Mouse (Mus musculus): ENCODE measurements around the gene Plcl2.
"Not testable (repeated sequence)": the region's sequence is repeated elsewhere in the genome, so short reads cannot be mapped to it uniquely, and the experiment has no call there.

The Plcl2 gene

DNA sequence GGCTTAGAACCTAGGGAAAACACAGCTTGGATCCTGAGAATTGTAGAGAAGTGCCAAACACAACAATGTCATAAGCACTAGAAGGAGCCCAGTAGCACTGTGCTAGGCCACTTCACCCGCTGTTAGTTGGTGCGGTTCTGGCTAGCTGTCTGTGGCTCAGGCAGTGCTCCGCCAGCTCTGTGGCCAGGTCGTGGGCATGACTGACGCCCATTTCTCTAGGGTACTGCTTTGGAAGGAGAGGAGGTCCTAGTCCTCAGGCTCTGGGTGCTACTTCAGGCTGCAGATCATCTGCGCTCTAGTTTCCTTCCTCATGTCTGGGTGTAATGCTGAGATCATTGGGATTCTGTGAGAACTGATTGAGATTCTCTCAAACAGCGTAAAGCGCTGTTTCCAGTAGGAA is 20.9 kb downstream of the Plcl2 start:
- DNase-seq (ENCODE audit: low read depth, low spot score) = no peak

DNA sequence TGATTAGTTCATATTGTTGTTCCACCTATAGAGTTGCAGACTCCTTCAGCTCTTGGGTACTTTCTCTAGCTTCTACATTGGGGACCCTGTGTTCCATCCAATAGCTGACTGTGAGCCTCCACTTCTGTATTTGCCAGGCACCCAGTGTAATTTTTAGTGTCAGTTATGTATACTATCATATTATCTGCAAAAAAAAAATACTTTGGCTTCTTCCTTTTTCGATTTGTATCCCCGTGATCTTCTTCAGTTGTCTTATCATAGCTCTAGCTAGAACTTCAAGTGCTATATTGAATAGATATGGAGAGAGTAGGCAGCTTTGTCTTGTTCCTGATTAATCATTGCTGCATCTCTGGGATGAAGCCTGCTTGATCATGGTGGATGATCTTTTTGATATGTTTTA is 25.7 kb downstream of the Plcl2 start:
- not testable (repeated sequence) for DNase-seq (ENCODE audit: low read depth, low spot score)

DNA sequence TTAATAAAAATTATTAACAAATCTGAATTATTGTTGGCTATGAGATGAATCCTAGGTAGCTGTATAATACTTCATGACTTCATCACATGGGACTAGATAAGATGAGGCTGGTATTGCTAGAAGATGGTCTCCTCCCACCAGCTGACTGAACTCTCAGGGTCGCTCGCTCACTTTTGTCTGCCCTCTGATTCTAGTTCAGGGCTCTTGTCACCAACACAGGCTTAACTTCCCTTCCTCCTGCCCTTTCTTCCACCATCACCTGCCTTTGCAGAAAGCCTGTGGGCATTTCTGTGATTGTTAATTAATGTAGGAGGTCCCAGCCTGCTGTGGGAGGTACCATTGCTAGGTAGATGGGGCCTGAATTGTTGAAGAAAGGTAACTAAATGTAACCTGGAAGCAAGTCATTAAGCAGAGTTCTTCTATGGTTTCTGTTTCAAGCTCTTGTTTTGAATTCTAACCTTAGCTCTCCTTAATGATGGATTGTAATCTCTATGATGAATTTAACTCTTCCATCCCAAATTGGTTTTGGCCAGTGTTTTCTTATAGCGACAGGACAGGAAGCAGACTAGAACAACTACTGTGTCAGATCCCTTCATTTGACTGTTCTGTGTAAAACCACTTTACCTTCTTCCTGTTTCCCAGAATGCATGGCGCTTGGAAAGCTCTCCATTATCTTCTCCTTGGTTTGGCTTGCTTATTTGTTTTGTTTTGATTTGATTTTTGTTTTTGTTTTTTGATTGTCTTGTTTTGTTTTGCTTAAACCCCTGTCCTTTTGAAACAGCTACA is 27.4 kb downstream of the Plcl2 start:
- DNase-seq (ENCODE audit: low read depth, low spot score) = no peak

DNA sequence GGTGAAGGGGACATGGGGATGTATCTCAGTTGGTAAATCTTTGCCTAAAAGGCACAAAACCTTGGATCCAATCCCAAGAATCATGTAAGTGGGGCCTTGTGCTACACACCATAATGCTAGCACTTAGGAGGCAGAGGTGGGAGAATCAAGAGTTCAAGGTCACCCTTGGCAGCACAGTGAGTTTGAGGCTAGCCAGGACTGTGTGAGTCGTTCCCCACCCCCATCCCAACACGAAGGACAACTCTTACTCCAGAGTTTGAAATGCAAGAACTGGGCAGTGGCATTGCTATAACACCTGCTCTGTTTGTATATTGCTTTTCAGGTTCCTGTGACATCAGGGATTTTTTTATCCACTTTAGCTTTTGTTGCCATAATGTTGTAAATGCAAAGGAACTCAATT is 28.6 kb downstream of the Plcl2 start:
- DNase-seq (ENCODE audit: low read depth, low spot score) = no peak

DNA sequence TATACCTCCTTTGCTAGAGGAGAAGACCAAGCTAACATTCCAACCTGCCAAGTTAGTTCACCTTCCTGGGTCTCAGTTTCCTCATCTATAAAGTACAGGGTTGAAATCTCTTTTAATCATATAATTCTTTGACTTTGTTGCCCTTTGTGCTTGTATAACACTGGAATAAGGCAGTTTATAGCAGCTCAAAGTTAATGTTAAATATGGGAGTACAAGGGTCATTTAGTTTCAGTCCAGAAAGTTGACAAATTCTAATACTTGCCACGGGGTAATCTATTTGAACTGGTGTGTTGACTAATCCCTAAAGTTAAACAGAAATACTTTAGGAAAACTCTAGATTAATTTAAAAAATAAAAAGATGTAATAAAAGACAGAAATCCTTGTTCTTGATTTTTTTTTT is 35.7 kb downstream of the Plcl2 start:
- no peak for DNase-seq (ENCODE audit: low read depth, low spot score)

DNA sequence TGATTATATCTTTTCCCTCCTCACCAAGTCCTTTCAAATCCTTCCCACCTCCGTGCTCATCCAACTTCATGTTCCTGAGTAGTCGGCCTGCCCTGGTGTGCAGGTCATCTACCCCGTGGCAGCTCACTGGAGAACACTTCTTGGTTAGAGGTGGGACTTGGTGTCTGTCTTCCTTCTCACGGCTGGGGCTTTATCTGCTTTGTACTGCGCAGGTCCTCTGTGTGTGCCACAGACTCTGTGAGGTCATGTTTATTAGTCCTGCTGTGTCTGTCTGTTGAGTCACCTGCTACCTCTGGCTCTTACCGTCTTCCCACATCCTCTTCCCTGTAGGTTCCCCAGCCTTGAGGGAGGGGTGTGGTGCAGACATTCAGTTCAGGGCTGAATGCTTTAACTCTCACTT is 36.1 kb downstream of the Plcl2 start:
- DNase-seq (ENCODE audit: low read depth, low spot score) = no peak

DNA sequence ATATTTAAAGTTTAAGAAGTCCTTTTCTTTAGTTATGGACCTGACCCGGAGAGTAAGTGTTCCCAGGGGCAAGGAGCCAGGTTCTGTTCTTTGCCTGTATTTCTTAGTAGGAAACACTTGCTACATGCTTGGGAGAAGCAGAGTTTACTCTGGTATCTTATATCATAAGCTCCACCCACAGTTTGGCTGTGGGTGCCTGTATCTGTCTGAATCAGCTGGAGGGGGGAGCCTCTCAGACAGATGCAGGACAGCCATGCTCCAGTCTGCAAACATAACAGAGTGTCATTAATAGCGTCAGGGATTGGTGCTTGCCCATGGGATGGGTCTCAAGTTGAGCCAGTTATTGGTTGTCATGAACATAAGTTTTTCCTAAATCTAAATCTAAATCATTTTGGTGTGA is 42.9 kb downstream of the Plcl2 start:
- DNase-seq (ENCODE audit: low read depth, low spot score) = no peak

DNA sequence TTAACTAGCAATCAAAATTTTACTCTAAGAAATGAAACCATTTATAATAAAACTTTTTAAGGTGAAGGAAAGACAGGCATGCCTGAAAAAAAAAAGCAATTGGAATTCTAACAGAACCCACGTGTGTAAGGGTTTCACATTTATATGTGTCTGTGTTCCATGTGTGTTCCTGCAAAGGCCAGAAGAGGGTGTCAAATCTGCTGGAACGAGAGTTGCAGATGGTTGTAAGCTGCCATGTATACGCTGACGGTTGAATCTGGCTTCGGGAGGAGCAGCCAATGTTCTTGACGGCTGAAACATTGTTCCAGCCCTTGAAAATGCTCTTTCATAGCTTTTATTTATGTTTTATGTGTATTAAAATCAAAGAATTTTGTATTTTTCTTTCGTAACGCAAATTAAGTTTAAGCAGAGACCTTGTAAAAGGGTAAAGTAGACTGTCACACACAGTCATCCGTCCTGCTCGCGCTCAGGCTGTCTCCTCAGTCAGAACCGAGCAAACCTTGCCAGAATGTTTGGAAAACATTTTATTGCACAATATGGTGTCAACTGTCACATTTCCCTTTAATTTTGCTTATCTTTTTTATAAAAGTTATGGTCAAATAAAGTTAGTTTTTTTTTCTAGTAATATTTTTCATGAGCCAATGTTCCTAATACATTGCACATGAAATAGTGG is 48.5 kb downstream of the Plcl2 start:
- no peak for DNase-seq (ENCODE audit: low read depth, low spot score)

DNA sequence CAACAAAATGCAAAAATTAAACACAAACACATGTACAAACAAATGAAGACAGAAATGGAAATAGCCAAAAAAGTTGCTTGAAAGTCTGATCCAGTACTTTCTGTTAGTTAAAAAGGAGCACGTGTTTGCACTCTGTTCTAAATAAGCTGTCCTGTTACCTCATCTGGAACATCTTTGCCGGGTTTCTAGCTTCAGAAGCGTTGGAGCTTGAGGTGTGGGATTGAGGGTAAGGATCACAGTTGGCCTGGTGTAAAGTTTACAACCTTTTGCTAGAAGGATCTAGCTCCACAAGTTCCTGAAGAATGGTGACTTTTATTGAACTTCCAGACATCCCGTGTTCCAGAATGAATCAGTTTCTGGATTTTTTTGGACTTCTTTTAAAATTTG is 49.0 kb downstream of the Plcl2 start:
- no peak for DNase-seq (ENCODE audit: low read depth, low spot score)

DNA sequence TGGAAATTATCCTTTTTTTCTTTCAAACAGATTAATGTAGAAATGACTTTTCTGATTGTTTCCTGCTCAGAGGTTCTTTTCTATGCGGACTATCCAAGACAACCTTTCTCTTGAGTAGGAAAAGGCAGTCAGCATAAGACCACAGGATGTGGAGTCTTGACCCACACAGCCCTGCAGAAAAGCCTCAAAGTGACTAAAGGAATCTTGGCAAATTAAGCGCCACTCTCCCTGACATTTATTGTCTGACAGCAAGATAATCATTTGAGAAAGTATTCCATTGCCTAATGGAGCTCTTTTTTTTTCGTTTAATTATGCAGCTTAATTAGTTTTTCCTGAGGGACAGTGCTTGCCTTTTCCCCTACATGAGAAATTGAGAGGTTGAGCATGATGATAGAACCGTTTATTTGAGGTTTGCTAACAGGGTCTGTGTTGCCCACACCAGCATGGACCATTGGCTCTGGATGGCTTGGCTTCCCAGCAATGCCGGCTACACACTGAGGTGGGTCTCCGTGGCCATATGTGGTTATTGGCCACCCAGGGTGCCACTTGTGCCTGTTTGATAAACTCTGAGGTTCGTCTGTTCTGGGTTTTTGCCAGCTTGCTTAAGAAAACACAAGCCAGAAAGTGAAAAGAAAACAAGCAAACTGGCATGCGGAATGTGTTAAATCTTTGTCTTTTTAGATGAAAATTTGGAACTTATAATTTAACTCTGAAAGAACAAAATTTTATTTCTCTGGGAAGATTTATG is 56.3 kb downstream of the Plcl2 start:
- DNase-seq (ENCODE audit: low read depth, low spot score) = no peak

DNA sequence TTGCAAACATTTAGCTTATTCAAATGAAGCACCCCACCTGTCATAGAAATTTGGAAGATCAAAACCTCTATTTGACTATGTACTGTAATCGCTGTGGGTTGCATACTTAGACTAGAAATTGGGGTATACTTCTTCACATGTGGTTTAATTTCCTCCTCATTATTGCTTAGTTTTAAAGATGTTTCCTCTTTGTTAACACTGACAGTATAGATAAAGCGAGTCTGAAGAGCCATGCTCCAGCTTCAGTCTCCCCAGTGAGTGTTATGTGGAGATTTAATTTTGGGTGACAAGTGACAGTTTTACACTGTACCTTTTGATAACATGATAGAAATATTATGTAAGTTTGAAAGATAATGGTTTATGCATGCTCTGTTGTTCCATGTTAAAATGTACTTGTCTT is 59.6 kb downstream of the Plcl2 start:
- DNase-seq (ENCODE audit: low read depth, low spot score) = no peak

DNA sequence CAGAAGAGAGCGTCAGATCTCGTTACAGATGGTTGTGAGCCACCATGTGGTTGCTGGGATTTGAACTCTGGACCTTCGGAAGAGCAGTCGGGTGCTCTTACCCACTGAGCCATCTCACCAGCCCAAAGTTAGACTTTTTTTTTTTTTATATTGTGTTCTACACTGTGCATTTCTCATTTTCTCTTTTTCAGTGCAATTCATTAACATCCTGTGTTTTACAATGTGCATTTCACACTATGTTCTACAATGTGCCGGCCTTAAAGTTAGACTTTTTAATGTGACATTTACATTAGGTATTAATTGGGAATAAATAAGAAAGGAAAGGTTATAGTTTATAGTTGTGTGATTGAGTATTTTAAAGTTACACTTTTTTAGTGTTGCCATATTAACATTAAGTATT is 61.0 kb downstream of the Plcl2 start:
- not testable (repeated sequence) for DNase-seq (ENCODE audit: low read depth, low spot score)

DNA sequence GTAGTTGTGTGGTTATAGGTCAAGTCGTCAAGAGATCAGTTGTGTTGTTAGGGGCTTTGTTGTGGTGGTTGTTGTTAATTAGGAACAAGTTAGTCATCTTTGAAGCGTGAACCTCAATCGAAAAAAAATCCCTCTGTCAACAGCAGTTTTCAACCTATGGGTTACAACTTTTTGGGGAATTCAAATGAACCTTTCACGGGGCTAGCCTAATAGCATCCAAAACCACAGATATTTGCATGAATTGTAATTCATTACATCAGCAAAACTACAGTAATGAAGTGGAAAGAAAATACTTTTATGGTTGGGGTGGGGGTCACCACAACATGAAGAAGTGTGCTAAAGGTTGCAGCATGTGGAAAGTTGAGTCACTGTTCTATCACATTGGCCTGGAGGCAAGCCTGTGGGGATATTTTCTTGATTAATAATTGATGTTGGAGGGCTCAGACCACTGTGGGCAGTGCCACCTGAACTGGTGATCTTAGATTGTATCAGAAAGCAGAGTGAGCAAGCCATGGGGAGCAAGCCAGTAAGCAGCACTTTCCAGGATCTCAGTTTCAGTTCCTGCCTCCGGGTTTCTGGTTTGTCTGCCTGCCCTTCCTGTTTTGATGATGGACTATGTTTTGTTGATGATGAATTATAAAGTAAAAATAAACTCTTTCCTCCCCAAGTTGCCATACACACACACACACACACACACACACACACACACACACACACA is 61.6 kb downstream of the Plcl2 start:
- DNase-seq (ENCODE audit: low read depth, low spot score) = peak; percentile 41

DNA sequence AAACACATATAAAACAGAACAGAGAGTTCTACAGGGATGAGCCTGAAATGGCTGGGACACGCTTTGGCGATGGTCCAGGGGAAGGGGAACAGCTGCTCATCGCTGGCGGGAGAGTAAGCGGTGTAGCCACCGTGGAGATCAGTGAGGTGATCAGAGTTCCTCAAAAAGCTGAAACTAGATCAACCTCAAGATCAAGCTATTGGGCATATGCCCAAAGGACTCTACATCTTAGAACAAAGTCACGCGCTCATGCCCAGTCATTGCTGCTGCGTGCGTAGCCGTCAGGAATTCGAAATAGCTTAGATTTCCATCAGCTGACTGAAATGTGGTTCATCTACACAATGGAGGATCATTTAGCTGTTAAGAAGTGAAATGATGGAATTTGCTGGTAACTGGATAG is 65.0 kb downstream of the Plcl2 start:
- peak; percentile 16 for DNase-seq (ENCODE audit: low read depth, low spot score)

DNA sequence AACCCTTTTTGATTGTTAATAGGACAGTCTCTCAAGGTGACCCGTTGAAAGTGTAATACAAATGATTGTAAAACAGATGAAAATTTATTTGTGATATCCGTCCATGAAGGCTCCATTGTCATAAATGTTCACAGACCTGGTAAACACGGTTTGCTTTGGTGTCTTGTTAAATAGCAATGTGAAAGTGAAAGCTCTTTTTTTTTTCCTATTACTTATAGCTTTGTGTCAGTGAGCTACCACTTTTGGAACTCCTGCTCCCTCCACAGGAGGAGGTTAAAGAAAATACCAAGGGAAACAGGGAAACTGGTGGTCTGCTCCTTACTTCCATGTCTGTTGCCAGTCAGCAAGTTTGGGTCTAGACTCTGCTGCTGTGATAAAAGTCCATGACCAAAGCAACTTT is 71.2 kb downstream of the Plcl2 start:
- no peak for DNase-seq (ENCODE audit: low read depth, low spot score)

DNA sequence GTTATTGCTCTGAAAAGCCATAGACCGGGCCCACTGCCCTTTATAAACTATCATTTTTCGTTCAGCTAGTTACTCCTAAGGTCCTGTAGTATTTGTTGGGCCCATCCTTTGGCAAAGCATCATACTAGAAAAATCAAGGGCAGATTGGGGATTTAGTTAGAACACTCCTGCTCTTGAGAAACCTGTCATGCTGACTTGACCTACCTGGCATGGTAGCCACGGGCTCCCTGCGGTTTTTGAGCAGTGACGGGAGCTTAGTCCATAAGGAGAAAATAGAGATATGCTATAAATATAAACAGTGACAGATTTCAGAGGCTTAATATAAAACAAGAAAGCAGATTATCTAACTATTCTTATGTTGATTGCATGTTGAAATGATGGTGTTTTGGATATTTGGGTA is 77.6 kb downstream of the Plcl2 start:
- no peak for DNase-seq (ENCODE audit: low read depth, low spot score)

DNA sequence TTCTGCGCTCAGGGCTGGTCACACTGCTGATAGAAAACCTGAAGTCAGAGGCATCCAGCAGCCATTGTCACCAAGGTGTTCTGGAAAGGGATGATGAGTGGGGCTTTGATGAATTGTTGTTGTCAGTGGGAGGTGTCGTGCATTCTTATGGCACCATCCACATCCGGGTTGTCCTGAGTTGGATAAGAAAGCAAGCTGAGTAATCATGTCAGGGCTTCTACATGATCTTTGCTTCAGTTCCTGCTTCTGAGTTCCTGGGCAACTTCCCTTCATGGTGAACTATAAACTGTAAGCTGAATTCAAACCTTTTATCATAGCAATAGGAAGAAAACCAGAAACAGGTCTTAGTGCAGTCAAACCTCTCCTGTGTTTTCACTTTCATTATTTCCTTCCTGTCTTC is 78.7 kb downstream of the Plcl2 start:
- DNase-seq (ENCODE audit: low read depth, low spot score) = no peak

DNA sequence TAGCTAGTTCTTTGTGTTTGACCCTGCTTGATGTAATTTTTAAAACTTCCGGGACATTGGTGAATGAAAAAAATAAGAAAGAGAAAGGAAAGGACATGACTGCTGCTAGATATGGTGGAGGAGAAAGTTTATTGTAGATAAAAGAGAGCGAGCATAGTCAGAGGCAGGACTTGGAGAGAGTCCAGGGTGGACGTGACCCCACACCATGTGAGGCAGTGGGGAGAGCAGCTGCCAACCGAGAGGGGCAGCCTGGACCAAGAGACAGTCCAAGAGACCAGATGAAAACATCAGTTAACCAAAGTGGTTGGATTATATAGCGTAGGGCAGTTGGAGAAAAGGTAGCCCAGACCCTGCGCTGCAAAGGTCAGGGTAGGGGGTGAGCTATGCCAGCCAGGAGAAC is 91.0 kb downstream of the Plcl2 start:
- DNase-seq (ENCODE audit: low read depth, low spot score) = no peak

DNA sequence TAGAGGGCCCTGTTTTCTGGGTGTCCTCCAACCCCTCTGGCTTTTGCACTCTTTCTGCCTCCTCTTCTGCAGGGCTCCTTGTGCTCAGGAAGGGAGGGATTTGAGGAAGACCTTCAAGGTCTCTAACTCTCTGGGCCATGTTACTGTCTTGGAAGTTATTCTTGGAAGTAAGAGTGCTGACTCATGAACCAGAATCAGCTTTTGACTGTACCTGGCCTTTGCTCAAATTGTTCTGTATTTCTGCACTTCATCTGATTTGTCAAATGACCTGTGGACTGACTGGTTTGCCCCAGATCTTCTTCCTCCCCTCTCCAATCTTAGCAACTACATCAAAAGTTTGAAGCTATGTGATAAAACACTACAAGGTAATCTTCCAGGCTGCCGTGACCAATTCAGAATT is 91.5 kb downstream of the Plcl2 start:
- peak; percentile 16 for DNase-seq (ENCODE audit: low read depth, low spot score)

DNA sequence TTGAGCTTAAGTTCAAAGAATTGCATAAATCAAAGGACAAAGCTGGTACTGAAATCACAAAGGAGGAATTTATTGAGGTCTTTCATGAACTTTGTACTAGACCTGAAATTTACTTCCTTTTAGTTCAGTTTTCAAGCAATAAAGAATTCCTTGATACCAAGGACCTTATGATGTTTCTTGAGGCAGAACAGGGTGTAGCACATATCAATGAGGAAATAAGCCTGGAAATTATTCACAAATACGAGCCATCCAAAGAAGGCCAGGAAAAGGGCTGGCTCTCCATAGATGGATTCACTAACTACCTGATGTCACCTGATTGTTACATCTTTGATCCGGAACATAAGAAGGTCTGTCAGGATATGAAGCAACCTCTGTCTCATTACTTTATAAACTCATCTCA is 97.7 kb downstream of the Plcl2 start:
- DNase-seq (ENCODE audit: low read depth, low spot score) = no peak

DNA sequence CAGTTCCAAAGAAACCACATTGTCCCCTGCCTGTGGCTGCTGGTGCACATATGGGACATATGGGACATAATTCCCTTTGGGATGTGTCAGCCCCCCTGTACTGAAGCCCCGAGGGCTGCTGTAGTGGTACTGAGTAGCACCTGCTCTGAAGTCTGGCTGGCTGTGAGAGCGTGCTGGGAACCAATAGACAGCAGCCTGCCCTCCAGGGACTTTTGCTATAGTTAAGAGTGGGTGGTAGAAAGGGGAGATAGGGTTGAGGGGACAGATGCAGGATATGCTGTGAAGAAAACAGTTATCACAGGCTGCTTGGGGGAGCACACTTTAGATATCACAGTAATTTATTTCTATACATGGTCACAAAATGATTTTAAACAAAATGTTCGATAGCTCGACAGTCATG is 100.7 kb downstream of the Plcl2 start:
- no peak for DNase-seq (ENCODE audit: low read depth, low spot score)
